Mouse (Mus musculus) intestine, embryonic 14.5 days (tissue): Measurements from ENCODE around the gene Ddx46. TPM values are rescaled to one million over a fixed set of nuclear protein-coding genes. Genes with fewer than 3 reads are reported as not detected.

ENCODE experiments used
- ATAC-seq: fragments of 200-750 bp; cut with Nextera tagmentation; replicated peaks from 2 replicates; pipeline ENCODE4 v1.8.0; 2017; ENCODE audit warnings: low read depth, moderate number of reproducible peaks, moderate TSS enrichment, moderate library complexity; ENCODE audit not compliant: low FRiP score, low TSS enrichment
- DNase-seq: peaks from one replicate; pipeline ENCODE4 v3.0.0-alpha.2; 2018; ENCODE audit warnings: low spot score
- H3K27ac ChIP-seq: fragments of 300-500 bp; sonication (generic); 2 replicates; pipeline ENCODE4 v1.5.1; 2014; ENCODE audit warnings: low read depth, mild to moderate bottlenecking, control low read depth
- H3K27me3 ChIP-seq: fragments of 300-500 bp; sonication (generic); replicated peaks from 2 replicates; pipeline ENCODE4 v1.6.1; 2014; ENCODE audit warnings: low read length, control low read depth; ENCODE audit not compliant: control insufficient read depth, insufficient read depth
- H3K36me3 ChIP-seq: fragments of 300-500 bp; sonication (generic); 2 replicates; pipeline ENCODE4 v1.6.1; 2014; ENCODE audit warnings: low read length, control low read depth; ENCODE audit not compliant: control insufficient read depth, insufficient read depth
- H3K4me1 ChIP-seq: fragments of 300-500 bp; sonication (generic); replicated peaks from 2 replicates; pipeline ENCODE4 v1.6.1; 2014; ENCODE audit warnings: low read length, control low read depth, mixed read lengths; ENCODE audit not compliant: control insufficient read depth, insufficient read depth
- H3K4me2 ChIP-seq: fragments of 300-500 bp; sonication (generic); 2 replicates; pipeline ENCODE4 v1.6.1; 2014; ENCODE audit warnings: low read length
- H3K4me3 ChIP-seq: fragments of 300-500 bp; sonication (generic); 2 replicates; pipeline ENCODE4 v1.5.1; 2014; ENCODE audit warnings: low read depth, low read length, control low read depth, mixed read lengths
- H3K9ac ChIP-seq: fragments of 300-500 bp; sonication (generic); 2 replicates; pipeline ENCODE4 v1.6.1; 2014; ENCODE audit warnings: mild to moderate bottlenecking, low read length
- H3K9me3 ChIP-seq: fragments of 300-500 bp; sonication (generic); 2 replicates; pipeline ENCODE4 v1.6.1; 2016; ENCODE audit warnings: low read length, control low read depth; ENCODE audit not compliant: control insufficient read depth
- WGBS: fragments of 180-500 bp; shearing (Covaris S2); extraction: QIAGEN DNeasy Blood & Tissue Kit; methylation state at CpG from one replicate; pipeline ENCODE4 v1.1.7; 2014; 5-methylcytosine and 5-hydroxymethylcytosine counted together
- polyA plus RNA-seq: library from polyadenylated mRNA; unstranded; fragments of >200 nt; fragmentation: Nextera tagmentation; extraction: Ambion mirVana; gene quantifications from 2 replicates; pipeline ENCODE4 v1.2.1, GENCODE M21; 2014

Ddx46 gene
- polyA plus RNA-seq, 1 experiment from 2014 or later = 40.9 TPM

GRCm38 (mm10) chr13:55668550-55668949, 33.7 kb downstream of the Ddx46 start:
- 78% methylated on average over 6 of the region's 6 CpGs for WGBS

GRCm38 (mm10) chr13:55672711-55673110, 37.9 kb downstream of the Ddx46 start:
- DNase-seq = no peak
- peaks cover 5% of the 10 kb centered on the region for H3K9me3 ChIP-seq
- no peaks in the 10 kb centered on the region for H3K4me1 ChIP-seq
- H3K27ac ChIP-seq = no peak overlapping the region
- WGBS = 90% methylated on average over 6 of the region's 6 CpGs
- no peak overlapping the region for H3K4me3 ChIP-seq
- no peak for ATAC-seq
- H3K36me3 ChIP-seq = peaks cover 86% of the 10 kb centered on the region
- no peak overlapping the region for H3K9ac ChIP-seq
- no peaks in the 10 kb centered on the region for H3K27me3 ChIP-seq
- H3K4me2 ChIP-seq = no peak overlapping the region

More at GRCm38 (mm10) chr13:55668550-55668949, 33.7 kb downstream of the Ddx46 start:
- H3K4me3 ChIP-seq = no peak overlapping the region
- no peak for DNase-seq
- no peak overlapping the region for H3K4me2 ChIP-seq
- H3K9ac ChIP-seq = no peak overlapping the region
- H3K9me3 ChIP-seq = peaks cover 5% of the 10 kb centered on the region
- no peak for ATAC-seq
- H3K27me3 ChIP-seq = no peaks in the 10 kb centered on the region
- no peak overlapping the region for H3K27ac ChIP-seq
- H3K36me3 ChIP-seq = peaks cover 93% of the 10 kb centered on the region
- H3K4me1 ChIP-seq = no peaks in the 10 kb centered on the region

GRCm38 (mm10) chr13:55677364-55677763, 42.5 kb downstream of the Ddx46 start:
- DNase-seq (no peak), ATAC-seq (no peak)
- no peak overlapping the region for H3K9ac ChIP-seq
- H3K4me1 ChIP-seq = no peaks in the 10 kb centered on the region
- WGBS = 57% methylated on average over 8 of the region's 8 CpGs
- no peak overlapping the region for H3K4me3 ChIP-seq
- H3K4me2 ChIP-seq = no peak overlapping the region
- no peak overlapping the region for H3K27ac ChIP-seq
- no peaks in the 10 kb centered on the region for H3K27me3 ChIP-seq
- H3K36me3 ChIP-seq = peaks cover 86% of the 10 kb centered on the region
- no peaks in the 10 kb centered on the region for H3K9me3 ChIP-seq

GRCm38 (mm10) chr13:55682201-55682600, 47.4 kb downstream of the Ddx46 start:
- H3K27ac ChIP-seq = no peak overlapping the region
- H3K9ac ChIP-seq = no peak overlapping the region
- no peaks in the 10 kb centered on the region for H3K4me1 ChIP-seq
- 90% methylated on average over 9 of the region's 9 CpGs for WGBS
- no peaks in the 10 kb centered on the region for H3K27me3 ChIP-seq
- ATAC-seq (no peak), DNase-seq (no peak)
- H3K4me2 ChIP-seq = no peak overlapping the region
- H3K9me3 ChIP-seq = no peaks in the 10 kb centered on the region
- H3K36me3 ChIP-seq = peaks cover 48% of the 10 kb centered on the region
- H3K4me3 ChIP-seq = no peak overlapping the region

- no peak overlapping the region for H3K27ac ChIP-seq
- 77% methylated on average over 3 of the region's 3 CpGs for WGBS
Measured at GRCm38 (mm10) chr13:55683581-55683980, 48.8 kb downstream of the Ddx46 start.

GRCm38 (mm10) chr13:55686107-55686633, 51.3 kb downstream of the Ddx46 start:
- Histone ChIP-seq H3K27ac (no peak overlapping the region), H3K4me1 (peaks cover 3% of the 10 kb centered on the region; the same call in 1 of the 2 replicates), H3K4me2 (no peak overlapping the region), H3K9ac (no peak overlapping the region), H3K9me3 (no peaks in the 10 kb centered on the region), H3K27me3 (no peaks in the 10 kb centered on the region), H3K36me3 (peaks cover 8% of the 10 kb centered on the region; the same call in 1 of the 2 replicates), H3K4me3 (no peak overlapping the region)
- ATAC-seq (no peak), DNase-seq (no peak)
- WGBS = 69% methylated on average over 9 of the region's 9 CpGs

More at GRCm38 (mm10) chr13:55683581-55683980, 48.8 kb downstream of the Ddx46 start:
- no peak for DNase-seq
- no peak overlapping the region for H3K9ac ChIP-seq
- no peaks in the 10 kb centered on the region for H3K9me3 ChIP-seq
- ATAC-seq = no peak
- no peaks in the 10 kb centered on the region for H3K27me3 ChIP-seq
- peaks cover 34% of the 10 kb centered on the region for H3K36me3 ChIP-seq
- H3K4me3 ChIP-seq = no peak overlapping the region
- peaks cover 3% of the 10 kb centered on the region; the same call in 1 of the 2 replicates for H3K4me1 ChIP-seq
- H3K4me2 ChIP-seq = no peak overlapping the region

GRCm38 (mm10) chr13:55687927-55688602, 53.2 kb downstream of the Ddx46 start:
- Histone ChIP-seq H3K27ac (no peak overlapping the region), H3K4me3 (no peak overlapping the region), H3K36me3 (no peaks in the 10 kb centered on the region), H3K4me2 (no peak overlapping the region), H3K27me3 (no peaks in the 10 kb centered on the region), H3K4me1 (peaks cover 3% of the 10 kb centered on the region; the same call in 1 of the 2 replicates), H3K9me3 (no peaks in the 10 kb centered on the region), H3K9ac (no peak overlapping the region)
- WGBS = 26% methylated on average over 4 of the region's 4 CpGs
- DNase-seq = no peak
- ATAC-seq = no peak

GRCm38 (mm10) chr13:55692535-55693242, 57.9 kb downstream of the Ddx46 start, which contains the start of gene B230219D22Rik:
Gene B230219D22Rik (plus strand): TSS chr13:55693124.
- Histone ChIP-seq H3K4me1 (peaks cover 17% of the 10 kb centered on the region), H3K4me3 (peak within 1 kb of the TSS; percentile 95), H3K36me3 (peaks cover 3% of the 10 kb centered on the region; the same call in 1 of the 2 replicates), H3K4me2 (peak within 1 kb of the TSS; percentile 92), H3K27ac (peak within 1 kb of the TSS; percentile 99), H3K9me3 (no peaks in the 10 kb centered on the region), H3K27me3 (no peaks in the 10 kb centered on the region), H3K9ac (peak within 1 kb of the TSS; percentile 100)
- WGBS = 2% methylated on average over 51 of the region's 51 CpGs
- peak; percentile 92 for DNase-seq
- peak; percentile 98 for ATAC-seq
